Mouse (Mus musculus) heart, postnatal 10 days (tissue): ENCODE data around the gene Emp3. TPM values are rescaled to one million over a fixed set of nuclear protein-coding genes. Genes with fewer than 3 reads are reported as not detected.

Experiments used
- DNase-seq, 2 experiments: peaks; one replicate each; pipeline ENCODE4 v3.0.0; 2021
- intact Hi-C: fragments of 180-260 bp; cut with DNase I; formaldehyde crosslinking; loops from one replicate; pipeline ENCODE4 v1.15.1; 2025
- total RNA-seq, 2 experiments: library from RNA; stranded (reverse); gene quantifications; 2 replicates each; pipeline ENCODE4 v1.2.3; 2021

Emp3 gene
- total RNA-seq, 2 experiments from 2014 or later: 37.0 to 44.5 TPM

- intact Hi-C loops: loop anchor here (1.0 to 2.0 kb wide), 2 partner anchors 51 to 136 kb away; partner anchors contain the start of gene Ccdc114
- peak; percentile 76 to 77 for DNase-seq
Observed at GRCm38 (mm10) chr7:45873061-45873947, 47.9 kb downstream of the Emp3 start.

DNA sequence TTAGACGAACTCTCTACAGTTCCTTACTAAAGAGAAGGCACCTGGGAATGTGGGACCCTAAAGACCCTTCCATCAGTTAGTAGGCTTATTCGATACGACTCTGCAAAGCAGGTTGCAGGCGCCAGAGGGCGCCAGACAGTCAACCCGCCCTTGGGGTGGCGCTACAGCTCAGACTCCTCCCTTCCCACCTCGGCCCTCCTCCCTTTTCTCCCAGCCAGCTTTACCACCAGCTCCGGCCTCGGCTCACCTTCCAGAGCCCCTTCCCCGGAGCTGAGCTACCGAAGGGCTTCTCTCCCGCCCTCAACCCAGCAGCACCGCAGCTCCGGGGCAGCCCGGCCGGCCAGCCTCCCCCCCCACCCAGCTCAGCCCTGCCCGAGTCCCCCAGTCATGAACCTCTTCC is 48.6 kb downstream of the Emp3 start, which contains the start of gene Kdelr1:
TSS of gene Kdelr1 (plus strand) at position 149 of the 400 bp plus-strand sequence.
- DNase-seq: peak; percentile 93
- intact Hi-C loops: loop anchor here (1.0 to 2.0 kb wide), 3 partner anchors 52 to 137 kb away; partner anchors contain the start of gene Ccdc114

DNA sequence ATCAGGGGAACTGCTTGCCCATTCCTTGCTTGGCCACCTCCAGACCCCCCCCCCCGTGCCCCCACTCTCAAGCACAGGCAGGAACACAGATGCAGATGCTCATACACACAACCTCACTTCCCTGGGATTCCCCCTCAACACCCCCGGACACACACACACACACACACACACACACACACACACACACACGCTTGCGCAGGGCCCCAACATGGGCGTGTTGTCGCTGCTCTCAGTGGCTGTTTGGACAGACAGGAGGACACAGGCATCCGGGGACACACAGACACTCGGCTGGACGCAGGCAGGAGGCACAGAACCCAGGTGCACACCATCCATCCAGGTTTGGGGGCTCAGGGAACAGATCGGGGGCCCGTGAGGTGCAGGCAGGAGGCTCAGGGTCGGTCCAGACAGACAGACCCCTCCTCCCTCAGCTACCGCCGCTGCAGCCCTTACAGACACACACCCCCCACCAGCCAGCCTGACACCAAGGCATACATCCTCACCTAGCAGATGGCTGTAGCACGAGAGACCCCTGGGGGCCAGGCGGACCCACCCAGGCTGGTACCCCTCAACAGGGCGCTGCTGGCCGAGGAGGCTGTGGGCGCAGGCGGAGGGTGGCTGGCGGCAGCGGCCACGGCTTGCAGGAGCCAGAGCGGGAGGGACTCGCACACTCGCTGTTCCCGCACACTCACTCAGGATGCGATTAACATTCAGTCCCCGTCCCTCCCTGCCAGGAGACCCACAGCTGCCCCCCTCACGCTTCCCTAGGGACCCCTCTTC is 50.7 kb downstream of the Emp3 start:
- DNase-seq: no peak

DNA sequence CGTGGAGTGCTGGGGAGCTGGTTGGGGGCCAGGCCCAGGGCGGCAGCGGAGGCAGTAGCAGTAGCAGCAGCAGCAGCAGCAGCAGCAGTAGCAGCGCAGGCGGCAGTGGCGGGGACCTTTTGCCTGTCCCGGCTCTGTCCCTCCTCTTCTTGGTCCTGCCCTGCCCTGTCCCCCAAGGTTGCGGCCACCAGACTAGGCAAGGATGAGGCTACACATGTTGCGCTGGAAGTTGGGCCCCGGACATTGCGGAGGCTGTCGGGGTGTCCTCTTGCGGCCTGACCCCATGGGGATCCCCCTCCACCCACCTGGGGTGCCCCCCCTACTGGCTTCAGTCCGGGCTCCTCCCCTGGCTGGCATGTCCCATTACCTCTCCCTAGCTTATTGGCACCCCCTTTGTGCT is 51.4 kb downstream of the Emp3 start:
- intact Hi-C loops: no loop called here
- no peak for DNase-seq

More for the DNA sequence above, 50.7 kb downstream of the Emp3 start:
- intact Hi-C loops: no loop called here

GRCm38 (mm10) chr7:45869107-45869670 is 52.0 kb downstream of the Emp3 start:
- peak in 1 of 2 experiments; percentile 43 for DNase-seq
- intact Hi-C loops: no loop called here

Other genes starting within 250 kb of the Emp3 start
- under 1 TPM in 1 of 2 experiments, not detected in 1; 0.15 TPM for gene Ntn5, start 237.4 kb downstream of the Emp3 start, total RNA-seq
- under 1 TPM in 1 of 2 experiments, not detected in 1; 0.22 TPM for gene Sec1, start 227.0 kb downstream of the Emp3 start, total RNA-seq
- gene Car11, start 221.6 kb downstream of the Emp3 start, total RNA-seq: 1 to 10 TPM; 4.2 to 4.6 TPM
- 10 to 100 TPM; 22.7 to 29.8 TPM for gene Dbp, start 216.3 kb downstream of the Emp3 start, total RNA-seq
- gene Rpl18, start 205.9 kb downstream of the Emp3 start, total RNA-seq: 100 to 1,000 TPM; 698 to 700 TPM
- gene Sphk2, start 203.4 kb downstream of the Emp3 start, total RNA-seq: 10 to 100 TPM; 17.4 to 20.1 TPM
- under 1 TPM; 0.10 to 0.12 TPM for gene Fam83e, start 200.2 kb downstream of the Emp3 start, total RNA-seq
- gene Spaca4, start 195.6 kb downstream of the Emp3 start, total RNA-seq: not detected
- under 1 TPM; 0.22 to 0.30 TPM for gene Lmtk3, start 137.7 kb downstream of the Emp3 start, total RNA-seq
- not detected for gene Sult2b1, start 136.7 kb downstream of the Emp3 start, total RNA-seq
- gene Cyth2, start 106.8 kb downstream of the Emp3 start, total RNA-seq: 10 to 100 TPM; 91.1 to 95.1 TPM
- gene Kcnj14, start 96.6 kb downstream of the Emp3 start, total RNA-seq: under 1 TPM; 0.69 to 0.74 TPM
- 10 to 100 TPM; 14.6 to 17.1 TPM for gene Grwd1, start 90.5 kb downstream of the Emp3 start, total RNA-seq
- 100 to 1,000 TPM; 121 to 128 TPM for gene Kdelr1, start 48.6 kb downstream of the Emp3 start, total RNA-seq
- gene Grin2d, start 43.0 kb downstream of the Emp3 start, total RNA-seq: under 1 TPM; 0.55 to 0.77 TPM
- under 1 TPM in 1 of 2 experiments, not detected in 1; 0.37 TPM for gene Syngr4, start 24.7 kb downstream of the Emp3 start, total RNA-seq
- gene Tmem143, start 24.5 kb downstream of the Emp3 start, total RNA-seq: 10 to 100 TPM; 56.8 to 58.7 TPM
- 1 to 10 TPM in 1 of 2 experiments, under 1 TPM in 1; 0.96 to 2.0 TPM for gene Ccdc114, start 2.7 kb upstream of the Emp3 start, total RNA-seq
- not detected for gene Abcc6, start 108.9 kb upstream of the Emp3 start, total RNA-seq
- 10 to 100 TPM; 67.2 to 68.2 TPM for gene Nomo1, start 112.3 kb upstream of the Emp3 start, total RNA-seq
- 10 to 100 TPM; 77.5 to 85.1 TPM for gene Kcnj11, start 179.4 kb upstream of the Emp3 start, total RNA-seq